Mouse (Mus musculus): ENCODE data around the gene Neurl2.

- TF ChIP-seq MAX (IDR thresholded peaks at IDR 0.05; ENCODE audit: low read length) (peak; percentile 57; the same call in 1 of the 2 replicates), SMC3 (IDR thresholded peaks at IDR 0.05; ENCODE audit: low read depth, low read length) (no peak), CTCF (conservative IDR thresholded peaks at IDR 0.05 in 1 of 2, IDR thresholded peaks at IDR 0.05 in 1 of 2; ENCODE audit: low read depth in 2 of 2, low read length in 2 of 2) (no peak), TCF12 (IDR thresholded peaks at IDR 0.05; ENCODE audit: low read depth, low read length) (peak; percentile 60; the same call in 1 of the 2 replicates), MAFK (IDR thresholded peaks at IDR 0.05; ENCODE audit: insufficient replicate concordance, low read length) (no peak), POLR2AphosphoS2 (IDR thresholded peaks at IDR 0.05; ENCODE audit: low read depth, low read length) (0 out of 2 replicates have a peak, but pooled peaks have one; percentile 78), USF2 (conservative IDR thresholded peaks at IDR 0.05; ENCODE audit: low read depth, low read length) (no peak), CHD2 (IDR thresholded peaks at IDR 0.05; ENCODE audit: low read length) (peak; percentile 97), TBP (conservative IDR thresholded peaks at IDR 0.05; ENCODE audit: low read depth, low read length) (peak; percentile 98), EP300 (IDR thresholded peaks at IDR 0.05; ENCODE audit: low read length) (no peak), POLR2A (IDR thresholded peaks at IDR 0.05; ENCODE audit: low read depth, low read length) (peak; percentile 99), PAX5 (IDR thresholded peaks at IDR 0.05; ENCODE audit: low read length) (no peak)
These were observed 28.5 kb downstream of the Neurl2 start, which contains the start of the genes Acot8 and Zswim3 for GRCm38 (mm10) chr2:164804533-164805331.
